Mouse (Mus musculus) limb, embryonic 14.5 days (tissue): ENCODE measurements around the gene Cdc45. TPM values are rescaled to one million over a fixed set of nuclear protein-coding genes. Genes with fewer than 3 reads are reported as not detected.

ENCODE experiments used
- ATAC-seq: fragments of 200-750 bp; cut with Nextera tagmentation; 2 replicates; pipeline ENCODE4 v1.8.0; 2017; ENCODE audit warnings: low read depth, moderate number of reproducible peaks, moderate TSS enrichment; ENCODE audit not compliant: low FRiP score
- DNase-seq: peaks from one replicate; pipeline ENCODE4 v3.0.0-alpha.2; 2015; ENCODE audit warnings: low spot score
- H3K27ac ChIP-seq: fragments of 300-500 bp; sonication (generic); replicated peaks from 2 replicates; pipeline ENCODE4 v1.5.1; 2014; ENCODE audit warnings: low read depth, mild to moderate bottlenecking, low read length, moderate library complexity, mixed read lengths
- H3K27me3 ChIP-seq: fragments of 300-500 bp; sonication (generic); 2 replicates; pipeline ENCODE4 v1.6.1; 2014; ENCODE audit warnings: low read length, mixed read lengths; ENCODE audit not compliant: control insufficient read depth, insufficient read depth
- H3K36me3 ChIP-seq: fragments of 300-500 bp; sonication (generic); 2 replicates; pipeline ENCODE4 v1.6.1; 2014; ENCODE audit warnings: mild to moderate bottlenecking, low read length, moderate library complexity, mixed read lengths; ENCODE audit not compliant: control insufficient read depth, insufficient read depth
- H3K4me1 ChIP-seq: fragments of 300-500 bp; sonication (generic); 2 replicates; pipeline ENCODE4 v1.6.1; 2014; ENCODE audit warnings: antibody characterized with exemption, low read length, mixed read lengths; ENCODE audit not compliant: control insufficient read depth, insufficient read depth
- H3K4me2 ChIP-seq: fragments of 300-500 bp; sonication (generic); replicated peaks from 2 replicates; pipeline ENCODE4 v1.6.1; 2014; ENCODE audit warnings: low read depth, mild to moderate bottlenecking, low read length, moderate library complexity; ENCODE audit not compliant: severe bottlenecking
- H3K4me3 ChIP-seq: fragments of 300-500 bp; sonication (generic); replicated peaks from 2 replicates; pipeline ENCODE4 v1.5.1; 2014; ENCODE audit warnings: low read length
- H3K9ac ChIP-seq: fragments of 300-500 bp; sonication (generic); 2 replicates; pipeline ENCODE4 v1.6.1; 2014; ENCODE audit warnings: mild to moderate bottlenecking, low read depth, low read length, moderate library complexity; ENCODE audit not compliant: severe bottlenecking
- H3K9me3 ChIP-seq: fragments of 300-500 bp; sonication (generic); 2 replicates; pipeline ENCODE4 v1.6.1; 2016; ENCODE audit warnings: low read length; ENCODE audit not compliant: control insufficient read depth
- POLR2A ChIP-seq: fragments of 200-500 bp; IDR thresholded peaks from 2 replicates; pipeline ENCODE4 v1.8.0; 2012; ENCODE audit warnings: inconsistent platforms, mild to moderate bottlenecking, moderate library complexity, borderline replicate concordance; ENCODE audit not compliant: insufficient read depth, insufficient read length; ENCODE audit errors: extremely low read depth
- WGBS: fragments of 180-500 bp; shearing (Covaris S2); extraction: QIAGEN DNeasy Blood & Tissue Kit; methylation state at CpG from one replicate; pipeline ENCODE4 v1.1.7; 2014; 5-methylcytosine and 5-hydroxymethylcytosine counted together
- polyA plus RNA-seq, 2 experiments: library from polyadenylated mRNA; depleted of rRNA in 1 of 2; stranded (reverse) in 1 of 2; unstranded in 1 of 2; fragments of >200 nt; fragmentation: Nextera tagmentation in 1 of 2; extraction: Ambion mirVana in 1 of 2; gene quantifications; 2 replicates each; pipeline versions ENCODE4 v1.2.1 to v1.2.3; 2012 to 2014

Cdc45 gene
- polyA plus RNA-seq, 2 experiments, result 39.8 to 52.5 TPM

DNA sequence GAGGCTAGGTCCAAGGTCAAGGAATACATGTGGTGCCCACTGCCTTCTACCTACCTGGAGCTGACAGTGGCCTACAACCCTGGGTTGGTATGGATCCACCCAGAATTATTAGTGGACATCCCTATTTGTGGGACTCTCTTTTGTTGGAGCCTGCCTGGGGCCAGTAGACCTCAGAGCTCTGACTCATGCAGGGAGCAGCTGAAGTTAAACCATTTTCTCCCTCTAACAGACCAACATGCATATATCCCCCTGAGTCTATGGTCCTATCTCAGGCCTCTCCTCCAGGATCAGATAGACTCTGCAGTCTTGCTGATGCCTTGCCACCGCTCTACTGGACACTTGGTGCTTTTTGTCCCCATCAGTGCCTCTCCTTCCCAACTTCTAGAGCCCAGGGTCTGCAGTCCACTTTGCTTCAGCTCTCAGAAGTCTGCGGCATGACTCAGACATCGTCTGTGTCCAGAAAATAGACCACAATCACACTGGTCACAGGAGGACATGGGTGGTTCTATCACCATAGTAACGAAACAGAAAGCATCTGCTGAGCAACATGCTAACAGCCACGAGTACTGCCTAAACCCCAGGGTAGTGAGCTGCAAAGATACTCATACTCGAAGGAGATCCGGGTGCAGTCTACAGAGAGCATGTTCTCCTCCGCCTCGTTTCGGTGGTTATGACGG is 16.4 kb downstream of the Cdc45 start:
- TF ChIP-seq POLR2A, result no peak

DNA sequence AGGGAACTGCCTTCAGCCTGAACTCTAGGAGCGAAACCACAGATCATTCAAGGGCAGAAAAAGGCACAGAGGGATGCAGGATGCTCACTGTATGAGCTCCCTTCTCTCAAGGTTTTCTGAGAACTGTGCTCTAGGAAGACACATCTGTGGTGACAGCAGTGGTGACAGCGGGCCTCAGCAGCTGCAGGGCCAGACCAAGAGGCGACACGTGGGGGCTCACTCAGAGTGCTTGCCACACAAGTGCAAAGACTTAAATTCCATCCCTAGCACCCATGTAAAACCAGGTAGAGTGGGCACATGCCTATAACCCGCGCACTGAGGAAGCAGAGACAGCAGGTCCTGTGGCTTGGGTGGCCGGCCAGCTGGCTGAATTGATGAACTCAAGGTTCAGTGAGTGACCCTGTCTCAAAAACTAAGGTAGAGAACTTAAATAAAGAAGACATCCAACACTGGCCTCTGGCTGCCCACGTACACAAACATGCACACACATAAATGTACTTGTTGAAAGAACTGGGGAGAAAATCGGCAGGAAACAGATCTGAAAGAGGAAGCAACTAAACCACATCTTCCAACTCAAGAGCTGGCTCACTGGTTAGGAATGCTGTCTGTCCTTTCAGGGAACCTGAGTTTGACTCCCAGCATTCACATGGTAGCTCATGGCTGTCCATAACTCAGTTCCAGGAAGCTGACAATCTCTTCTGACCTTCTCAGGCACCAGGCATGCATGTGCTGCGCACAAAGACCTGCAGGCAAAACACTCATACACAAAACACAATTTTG is 23.0 kb downstream of the Cdc45 start:
- ATAC-seq (no peak), DNase-seq (no peak)
- Histone ChIP-seq H3K4me2 (no peak overlapping the region), H3K27ac (no peak overlapping the region), H3K9me3 (no peaks in the 10 kb centered on the region), H3K27me3 (no peaks in the 10 kb centered on the region), H3K36me3 (peaks cover 69% of the 10 kb centered on the region), H3K4me1 (no peaks in the 10 kb centered on the region), H3K9ac (no peak overlapping the region), H3K4me3 (no peak overlapping the region)
- no peak for TF ChIP-seq POLR2A
- WGBS, result 91% methylated on average over 10 of the region's 10 CpGs

More for the DNA sequence above, 16.4 kb downstream of the Cdc45 start:
- no peaks in the 10 kb centered on the region for H3K27me3 ChIP-seq
- H3K27ac ChIP-seq, result no peak overlapping the region
- no peaks in the 10 kb centered on the region for H3K4me1 ChIP-seq
- no peak overlapping the region for H3K9ac ChIP-seq
- no peak for DNase-seq
- H3K4me3 ChIP-seq, result no peak overlapping the region
- H3K9me3 ChIP-seq, result no peaks in the 10 kb centered on the region
- no peak for ATAC-seq
- peaks cover 76% of the 10 kb centered on the region for H3K36me3 ChIP-seq
- 92% methylated on average over 11 of the region's 11 CpGs for WGBS
- H3K4me2 ChIP-seq, result no peak overlapping the region

DNA sequence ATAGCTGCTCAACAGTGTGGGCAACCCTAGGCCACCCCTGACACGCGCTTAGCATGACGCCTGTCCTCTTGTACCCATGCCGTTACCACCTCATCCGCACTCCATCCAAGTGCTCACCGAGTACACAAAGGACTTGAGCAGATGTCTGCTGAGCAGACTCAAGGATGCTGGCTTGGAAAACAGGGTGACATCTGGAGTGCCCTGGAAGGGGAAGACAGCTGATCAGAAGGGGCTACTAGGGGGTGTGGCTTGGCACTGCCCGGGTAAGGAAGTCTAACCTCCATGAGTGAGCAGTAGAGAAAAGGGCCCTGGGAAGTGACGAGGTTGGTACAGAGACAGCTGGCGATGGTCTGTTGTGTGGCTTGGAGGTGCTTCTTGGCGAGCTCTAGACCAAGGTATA is 25.1 kb downstream of the Cdc45 start:
- Histone ChIP-seq H3K36me3 (peaks cover 70% of the 10 kb centered on the region), H3K9ac (no peak overlapping the region), H3K27ac (no peak overlapping the region), H3K4me1 (no peaks in the 10 kb centered on the region), H3K4me3 (no peak overlapping the region), H3K27me3 (no peaks in the 10 kb centered on the region), H3K4me2 (no peak overlapping the region), H3K9me3 (no peaks in the 10 kb centered on the region)
- 92% methylated on average over 10 of the region's 10 CpGs for WGBS
- TF ChIP-seq POLR2A, result no peak
- ATAC-seq (no peak), DNase-seq (no peak)

DNA sequence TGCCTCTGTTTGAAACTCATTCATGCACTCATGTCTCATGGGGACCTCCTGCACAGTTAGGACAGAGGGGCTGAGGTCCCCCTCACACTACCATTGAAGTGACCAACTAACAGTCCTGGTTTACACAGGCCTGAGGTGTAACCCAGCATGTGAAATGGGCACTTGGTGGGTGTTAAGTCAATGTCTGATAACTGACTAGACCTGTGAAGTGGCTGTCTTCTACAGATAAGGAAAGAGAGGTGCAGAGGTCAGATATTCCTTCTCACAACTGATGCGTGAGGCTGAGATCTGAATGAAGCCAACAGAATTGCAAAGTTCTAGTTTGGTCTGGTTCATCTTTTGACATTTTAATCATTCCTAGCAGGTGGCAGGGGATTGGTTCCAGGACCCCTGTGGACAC is 26.3 kb downstream of the Cdc45 start:
- H3K4me1 ChIP-seq, result no peaks in the 10 kb centered on the region
- WGBS, result 89% methylated on average over 1 of the region's 1 CpGs
- DNase-seq (no peak), ATAC-seq (no peak)
- TF ChIP-seq POLR2A, result no peak
- no peak overlapping the region for H3K9ac ChIP-seq
- H3K27me3 ChIP-seq, result no peaks in the 10 kb centered on the region
- H3K4me2 ChIP-seq, result no peak overlapping the region
- peaks cover 60% of the 10 kb centered on the region for H3K36me3 ChIP-seq
- H3K27ac ChIP-seq, result no peak overlapping the region
- H3K9me3 ChIP-seq, result no peaks in the 10 kb centered on the region
- no peak overlapping the region for H3K4me3 ChIP-seq

DNA sequence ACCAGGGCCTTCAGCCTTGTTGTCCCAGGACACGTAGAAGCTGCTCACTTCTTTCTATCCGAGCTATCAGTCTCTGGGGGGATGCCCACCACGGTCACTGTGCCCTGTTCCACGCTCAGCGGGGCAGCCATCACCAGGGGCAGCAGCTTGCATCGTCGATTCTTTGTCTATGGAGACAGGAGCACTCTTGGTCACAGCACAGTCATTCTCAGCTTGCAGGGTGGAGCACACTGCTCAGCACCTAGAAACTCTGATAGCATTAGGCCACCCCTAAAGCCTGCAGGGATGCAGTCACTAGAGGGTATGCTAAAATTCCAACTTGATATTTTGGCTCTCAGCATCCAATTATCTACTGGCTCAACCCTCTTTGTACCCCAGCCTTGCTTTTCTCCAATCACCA is 26.8 kb downstream of the Cdc45 start:
- WGBS, result 96% methylated on average over 7 of the region's 7 CpGs
- Histone ChIP-seq H3K4me3 (no peak overlapping the region), H3K4me2 (no peak overlapping the region), H3K27ac (no peak overlapping the region), H3K36me3 (peaks cover 55% of the 10 kb centered on the region), H3K9me3 (no peaks in the 10 kb centered on the region), H3K9ac (no peak overlapping the region), H3K27me3 (no peaks in the 10 kb centered on the region), H3K4me1 (no peaks in the 10 kb centered on the region)
- no peak for DNase-seq
- no peak for ATAC-seq
- TF ChIP-seq POLR2A, result no peak
